Mouse (Mus musculus): Measurements from ENCODE around the gene Grip1. TPM values are rescaled to one million over a fixed set of nuclear protein-coding genes. Genes with fewer than 3 reads are reported as not detected.

Grip1 gene
- total RNA-seq, 2 experiments from 2014 or later = 29.4 to 29.5 TPM

GRCm38 (mm10) chr10:119906869-119907268, 453.2 kb downstream of the Grip1 start:
- DNase-seq (ENCODE audit: extremely low spot score in 1 of 2, low spot score in 1 of 2) = no peak

DNA sequence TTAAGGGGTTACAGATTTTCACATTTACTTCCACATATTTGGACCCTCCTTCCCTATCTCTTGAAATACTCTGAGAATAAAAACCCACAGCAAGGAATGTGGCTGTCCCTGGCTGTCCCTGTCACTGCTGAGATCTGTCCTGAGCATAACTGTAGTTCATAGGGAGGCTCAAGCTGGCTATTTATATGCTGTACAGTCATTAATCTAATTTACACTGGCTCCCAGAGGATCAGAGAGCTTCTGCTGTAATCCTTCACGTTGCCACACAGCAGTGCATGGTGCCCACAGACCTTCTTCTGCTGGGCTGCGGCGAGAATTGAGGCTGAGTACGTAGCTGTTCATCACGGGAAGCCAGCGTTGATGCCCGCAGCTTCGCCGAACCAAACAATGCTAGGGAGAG, 464.4 kb downstream of the Grip1 start:
- DNase-seq (ENCODE audit: extremely low spot score in 1 of 2, low spot score in 1 of 2) = no peak

GRCm38 (mm10) chr10:119927963-119928362, 474.3 kb downstream of the Grip1 start:
- DNase-seq (ENCODE audit: extremely low spot score in 1 of 2, low spot score in 1 of 2) = no peak

DNA sequence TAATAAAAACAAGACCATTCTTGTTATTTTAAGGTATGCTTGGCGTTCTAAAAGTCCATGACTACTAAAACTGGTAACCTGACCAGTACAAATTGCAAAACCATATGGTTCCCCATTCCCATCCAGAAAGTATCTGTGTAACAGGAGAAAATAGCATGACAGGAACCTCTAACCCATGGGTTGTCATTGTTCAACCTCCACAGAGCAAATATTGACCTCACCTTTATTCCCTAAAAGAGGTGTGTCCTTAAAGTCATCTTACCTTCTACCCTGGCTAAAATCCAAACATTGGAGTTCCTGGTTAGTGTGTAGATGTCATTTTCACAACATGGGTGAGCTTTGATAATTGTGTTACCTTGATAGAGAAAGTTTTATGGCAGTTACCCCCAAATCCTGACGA, 475.3 kb downstream of the Grip1 start:
- DNase-seq (ENCODE audit: extremely low spot score in 1 of 2, low spot score in 1 of 2) = no peak

DNA sequence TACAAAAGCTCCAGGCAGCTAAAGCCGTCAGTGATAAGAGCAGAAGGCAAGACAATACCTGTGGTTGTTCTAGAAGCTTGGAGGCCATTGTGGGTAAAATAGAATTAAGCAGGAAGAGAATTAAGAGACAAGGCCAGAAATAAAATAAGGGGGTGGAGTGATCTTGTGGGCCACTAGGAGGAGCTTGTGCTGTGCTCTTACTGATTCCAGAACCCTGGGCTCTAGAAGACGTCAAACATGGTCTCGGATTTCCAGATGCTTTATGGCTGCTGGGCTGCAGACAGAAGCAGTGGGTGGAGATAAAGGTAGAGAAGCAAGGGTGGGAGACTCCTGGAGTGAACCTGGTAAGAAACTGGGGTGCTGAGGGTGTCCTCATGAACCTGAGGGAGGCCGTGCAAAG, 479.2 kb downstream of the Grip1 start:
- DNase-seq (ENCODE audit: extremely low spot score in 1 of 2, low spot score in 1 of 2) = no peak

GRCm38 (mm10) chr10:119933362-119933761, 479.7 kb downstream of the Grip1 start:
- DNase-seq (ENCODE audit: extremely low spot score in 1 of 2, low spot score in 1 of 2) = no peak

GRCm38 (mm10) chr10:119935231-119935630, 481.6 kb downstream of the Grip1 start:
- no peak for DNase-seq (ENCODE audit: extremely low spot score in 1 of 2, low spot score in 1 of 2)

GRCm38 (mm10) chr10:119937481-119937880, 483.9 kb downstream of the Grip1 start:
- DNase-seq (ENCODE audit: extremely low spot score in 1 of 2, low spot score in 1 of 2) = no peak

- DNase-seq (ENCODE audit: extremely low spot score in 1 of 2, low spot score in 1 of 2) = no peak
These were observed 490.3 kb downstream of the Grip1 start for GRCm38 (mm10) chr10:119943906-119944305.

GRCm38 (mm10) chr10:119951460-119951859, 497.8 kb downstream of the Grip1 start:
- DNase-seq (ENCODE audit: extremely low spot score in 1 of 2, low spot score in 1 of 2) = no peak

DNA sequence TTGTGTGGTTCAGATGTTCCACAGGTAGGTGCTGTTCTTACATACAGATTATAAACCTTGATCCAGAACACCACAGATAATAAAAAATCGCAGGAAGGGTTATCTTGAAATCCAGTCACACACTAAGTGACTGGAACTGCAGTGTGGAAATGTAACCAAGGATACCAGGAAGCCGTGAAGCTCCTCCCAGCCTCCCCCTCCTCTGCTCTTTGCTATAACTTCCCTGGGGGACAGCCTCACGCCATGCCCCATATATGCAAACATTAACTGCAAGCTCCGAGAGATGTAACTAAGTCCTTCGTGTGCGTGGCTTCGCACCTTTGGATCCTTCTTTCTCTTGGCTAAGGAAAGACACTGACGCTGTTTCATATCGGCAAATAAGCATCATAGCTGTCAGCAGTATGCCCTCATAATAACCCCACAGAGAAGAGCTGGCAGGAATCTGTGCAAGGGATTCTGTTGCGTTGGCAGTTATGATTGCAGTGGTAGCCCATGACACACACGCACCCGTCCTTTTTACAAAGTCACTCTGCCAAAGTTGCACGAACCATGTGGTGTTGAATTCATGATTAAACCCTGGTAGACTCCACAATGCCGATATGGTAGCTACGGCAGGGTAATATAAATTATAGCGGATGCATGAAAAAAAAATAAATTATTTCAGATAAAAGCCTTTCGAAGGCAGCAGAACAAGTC, 503.8 kb downstream of the Grip1 start:
- DNase-seq (ENCODE audit: extremely low spot score in 1 of 2, low spot score in 1 of 2) = no peak

DNA sequence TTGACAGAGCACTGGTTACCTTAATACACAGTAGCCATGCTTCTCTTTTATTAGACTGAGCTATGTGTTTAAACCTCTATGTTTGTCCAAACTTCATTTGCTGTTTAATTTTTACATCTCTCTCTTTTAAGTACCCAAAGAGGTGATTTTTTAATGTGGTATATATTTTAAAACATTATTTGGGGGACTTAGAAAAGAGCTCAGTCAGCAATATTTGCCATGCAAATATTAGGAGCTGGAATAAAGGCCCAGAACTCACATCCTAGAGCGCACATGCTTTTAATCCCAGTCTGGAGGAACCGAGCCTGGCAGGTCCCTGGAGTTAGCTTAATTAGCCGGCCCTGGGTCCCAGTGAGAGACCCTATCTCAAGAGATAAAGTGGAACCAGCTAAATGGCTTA, 507.3 kb downstream of the Grip1 start:
- DNase-seq (ENCODE audit: extremely low spot score in 1 of 2, low spot score in 1 of 2) = no peak

GRCm38 (mm10) chr10:119966321-119966720, 512.7 kb downstream of the Grip1 start:
- DNase-seq (ENCODE audit: extremely low spot score in 1 of 2, low spot score in 1 of 2) = no peak

DNA sequence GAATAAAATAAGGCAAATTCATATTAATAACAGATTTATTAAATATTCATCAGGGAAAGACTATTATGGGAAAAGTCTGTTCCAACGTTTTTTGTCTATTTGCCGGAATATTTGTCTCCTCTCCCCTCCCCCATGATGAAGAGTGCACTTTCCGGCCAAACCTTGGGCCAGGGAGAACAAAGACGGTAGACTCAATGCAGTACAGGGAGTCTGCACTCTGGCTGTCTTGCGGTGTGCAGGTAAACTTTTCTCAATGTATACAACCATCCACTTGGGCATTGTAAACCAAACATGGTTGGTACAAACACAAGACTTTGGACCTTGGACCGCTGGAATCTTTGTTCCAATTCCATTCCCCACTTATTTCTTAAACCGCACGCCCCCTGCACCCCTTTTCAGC, 525.8 kb downstream of the Grip1 start:
- DNase-seq (ENCODE audit: extremely low spot score in 1 of 2, low spot score in 1 of 2) = no peak

DNA sequence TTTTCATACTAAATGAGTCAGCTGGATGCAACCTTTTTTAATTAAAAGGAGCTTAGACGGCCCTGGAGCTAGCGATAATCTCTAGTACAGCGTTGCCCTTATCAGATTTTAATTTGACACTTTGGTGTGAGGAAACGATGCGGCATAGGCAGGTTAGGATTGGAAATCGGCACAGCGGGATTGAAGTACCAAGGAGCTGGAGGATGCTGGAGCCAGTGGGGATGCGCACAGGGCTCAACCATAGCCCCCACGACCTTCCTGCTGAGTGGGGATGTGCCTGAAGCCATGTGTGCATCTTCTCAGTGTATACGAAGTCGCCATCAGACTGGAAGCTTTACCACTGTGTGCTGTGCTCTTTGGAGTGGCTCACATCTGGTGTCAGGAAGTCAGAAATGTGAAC, 526.4 kb downstream of the Grip1 start:
- no peak for DNase-seq (ENCODE audit: extremely low spot score in 1 of 2, low spot score in 1 of 2)

GRCm38 (mm10) chr10:119984299-119984698, 530.7 kb downstream of the Grip1 start:
- DNase-seq (ENCODE audit: extremely low spot score in 1 of 2, low spot score in 1 of 2) = no peak

DNA sequence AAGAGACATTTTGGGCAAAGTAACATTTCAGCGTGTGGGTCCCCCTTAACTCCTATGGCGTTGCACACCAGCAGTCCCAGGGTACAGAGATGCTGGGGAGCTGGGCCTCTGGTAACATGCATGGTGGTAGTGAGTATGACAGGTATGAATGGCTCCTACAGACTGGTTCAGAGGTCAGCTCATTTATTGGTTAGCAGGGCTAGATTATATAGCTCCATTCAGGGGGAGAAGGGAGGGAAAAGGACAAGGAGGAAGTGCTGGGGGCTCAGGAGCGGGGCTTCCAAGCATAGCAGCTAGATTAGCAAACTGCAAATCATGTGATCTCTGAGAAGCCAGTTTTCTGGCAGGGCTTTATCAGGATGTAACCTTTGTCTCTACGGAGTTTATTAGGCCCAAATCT, 544.8 kb downstream of the Grip1 start:
- no peak for DNase-seq (ENCODE audit: extremely low spot score in 1 of 2, low spot score in 1 of 2)

DNA sequence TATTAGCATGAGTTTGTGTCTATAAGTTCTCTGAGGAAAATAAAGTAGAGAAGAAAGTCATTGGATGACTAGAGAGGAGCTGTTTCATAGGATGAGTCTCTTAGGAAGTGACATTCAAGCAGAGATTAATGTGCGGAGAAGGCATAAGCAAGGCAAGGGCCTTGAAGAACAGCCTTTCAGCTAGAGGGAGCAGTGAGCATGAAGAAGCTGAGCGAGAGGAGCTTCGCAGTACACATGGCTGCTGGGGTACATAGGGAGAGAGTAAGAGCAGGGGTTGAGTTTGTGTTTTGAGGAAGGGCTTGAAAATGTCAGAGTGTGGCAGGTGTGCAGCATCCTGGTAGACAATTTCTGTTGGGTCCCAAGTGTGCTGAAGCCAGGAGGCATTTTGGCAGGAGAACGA, 548.5 kb downstream of the Grip1 start:
- no peak for DNase-seq (ENCODE audit: extremely low spot score in 1 of 2, low spot score in 1 of 2)

DNA sequence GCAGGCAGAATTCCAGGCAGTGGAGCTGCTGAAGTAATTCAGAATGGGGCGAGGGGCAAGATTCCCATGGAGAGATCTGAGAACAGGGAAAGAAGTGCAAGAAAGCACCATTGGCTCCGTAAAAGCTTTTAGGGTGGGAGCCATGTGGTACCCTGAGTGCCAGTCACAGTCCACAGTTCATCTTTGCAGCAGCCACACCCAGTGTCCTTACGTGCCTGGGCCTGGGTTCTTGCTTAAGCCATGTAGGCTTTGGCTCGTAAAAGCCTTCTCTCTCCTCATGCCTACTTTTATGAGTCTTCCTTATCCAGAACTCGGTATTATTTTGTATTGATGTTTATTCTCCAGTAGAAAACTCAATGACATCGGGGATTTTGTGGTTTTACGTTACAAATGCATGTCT, 550.5 kb downstream of the Grip1 start:
- no peak for DNase-seq (ENCODE audit: extremely low spot score in 1 of 2, low spot score in 1 of 2)

GRCm38 (mm10) chr10:120005581-120005980, 552.0 kb downstream of the Grip1 start:
- no peak for DNase-seq (ENCODE audit: extremely low spot score in 1 of 2, low spot score in 1 of 2)

GRCm38 (mm10) chr10:120012331-120012730, 558.7 kb downstream of the Grip1 start:
- no peak for DNase-seq (ENCODE audit: extremely low spot score in 1 of 2, low spot score in 1 of 2)

DNA sequence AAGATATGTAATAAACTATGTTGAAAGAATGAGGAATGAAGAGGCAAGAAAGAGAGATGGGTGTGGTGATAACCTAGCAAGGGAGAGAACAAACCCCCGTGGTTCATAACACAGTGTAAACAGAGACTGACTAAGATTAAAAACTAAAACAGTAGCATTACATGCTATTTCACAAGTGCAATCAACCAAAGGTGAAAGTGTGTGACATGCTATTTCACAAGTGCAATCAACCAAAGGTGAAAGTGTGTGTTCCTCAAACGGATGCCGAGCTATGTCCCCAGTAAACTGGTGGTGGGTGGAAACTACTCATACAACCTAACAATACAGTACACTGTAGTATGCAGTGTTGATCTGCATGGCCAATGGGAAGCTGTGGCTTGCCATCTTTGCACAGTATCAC, 561.5 kb downstream of the Grip1 start:
- no peak for DNase-seq (ENCODE audit: extremely low spot score in 1 of 2, low spot score in 1 of 2)

GRCm38 (mm10) chr10:120026437-120026836, 572.8 kb downstream of the Grip1 start:
- no peak for DNase-seq (ENCODE audit: extremely low spot score in 1 of 2, low spot score in 1 of 2)
